Mouse (Mus musculus) kidney, adult 2 months (tissue): ENCODE results near the gene Gm49361.

Experiments
- CTCF ChIP-seq: fragments of 200-500 bp; conservative IDR thresholded peaks from 2 replicates; pipeline ENCODE4 v1.5.1; 2011; ENCODE audit warnings: low read depth, mild to moderate bottlenecking, control low read depth, low read length, moderate library complexity, mixed read lengths; ENCODE audit not compliant: insufficient read depth, insufficient read length
- POLR2A ChIP-seq: fragments of 200-500 bp; IDR thresholded peaks from one replicate; pipeline ENCODE4 v1.6.1; 2011; ENCODE audit warnings: low read depth, low read length, control low read depth

GRCm38 (mm10) chr14:57705075-57705474 lies 40.8 kb downstream of the Gm49361 start:
- TF ChIP-seq CTCF = no peak
- no peak for TF ChIP-seq POLR2A
